Mouse (Mus musculus): Measurements from ENCODE around the gene Macrod2. TPM values are rescaled to one million over a fixed set of nuclear protein-coding genes. Genes with fewer than 3 reads are reported as not detected.

The Macrod2 gene
- polyA plus RNA-seq, 1 experiment from 2014 or later = 45.9 TPM

DNA sequence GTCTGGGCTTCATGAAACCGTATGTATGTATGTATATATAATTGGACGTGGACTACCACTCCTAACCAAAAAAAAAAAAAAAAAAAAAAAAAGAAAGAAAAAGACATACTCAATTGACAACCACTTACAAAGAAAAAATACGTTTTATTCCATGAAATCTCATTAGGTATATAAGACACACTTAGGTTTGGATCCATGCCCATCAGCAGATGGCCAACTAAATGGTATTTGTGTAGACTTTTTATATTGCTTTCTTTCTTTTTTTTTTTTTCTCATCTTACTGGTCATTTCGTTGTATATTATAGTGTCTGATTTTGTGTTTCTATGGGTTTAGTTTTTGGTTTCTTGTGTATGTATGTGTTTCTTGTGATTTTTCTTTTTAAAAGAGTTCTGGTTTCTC, 467.6 kb downstream of the Macrod2 start:
- H3K4me1 ChIP-seq (ENCODE audit: control insufficient read depth, insufficient read depth, low read length) = no peaks in the 10 kb centered on the region
- H3K36me3 ChIP-seq (ENCODE audit: control insufficient read depth, insufficient read depth, low read length) = no peaks in the 10 kb centered on the region
- no peak overlapping the region for H3K27ac ChIP-seq (ENCODE audit: low read depth, low read length)
- no peak overlapping the region for H3K9ac ChIP-seq (ENCODE audit: low read length)
- ATAC-seq (ENCODE audit: low FRiP score) = no peak
- H3K9me3 ChIP-seq (ENCODE audit: control insufficient read depth, low read length) = no peaks in the 10 kb centered on the region
- H3K4me2 ChIP-seq = no peak overlapping the region
- no peaks in the 10 kb centered on the region for H3K27me3 ChIP-seq (ENCODE audit: control insufficient read depth, insufficient read depth, low read length)
- no peak overlapping the region for H3K4me3 ChIP-seq (ENCODE audit: low read depth, low read length)
- 88% methylated on average over 4 of the region's 4 CpGs for WGBS
- no peak for DNase-seq (ENCODE audit: low spot score, missing footprints)

DNA sequence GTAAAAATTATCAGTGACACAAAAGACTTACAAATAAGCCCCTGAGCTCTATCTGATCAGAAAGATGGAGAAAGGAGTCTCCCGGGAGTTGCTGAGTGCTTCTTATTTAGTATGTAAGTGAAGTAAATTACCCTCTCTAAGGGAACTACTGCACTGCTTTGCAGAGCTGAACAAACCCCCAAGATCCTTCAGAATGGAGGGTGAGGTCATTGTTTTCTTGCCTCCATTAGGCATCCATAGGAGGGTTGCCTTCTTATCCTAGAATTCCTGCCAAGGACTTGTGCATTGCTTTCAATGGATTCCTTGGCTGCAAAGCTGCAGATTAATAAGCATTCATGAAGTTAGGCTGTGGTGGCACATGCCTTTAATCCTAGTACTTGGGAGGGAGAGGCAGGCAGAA, 470.5 kb downstream of the Macrod2 start:
- no peak overlapping the region for H3K4me3 ChIP-seq (ENCODE audit: low read depth, low read length)
- no peak overlapping the region for H3K27ac ChIP-seq (ENCODE audit: low read depth, low read length)
- no peak for ATAC-seq (ENCODE audit: low FRiP score)
- no peak overlapping the region for H3K4me2 ChIP-seq
- DNase-seq (ENCODE audit: low spot score, missing footprints) = no peak
- no peaks in the 10 kb centered on the region for H3K9me3 ChIP-seq (ENCODE audit: control insufficient read depth, low read length)
- no peaks in the 10 kb centered on the region for H3K36me3 ChIP-seq (ENCODE audit: control insufficient read depth, insufficient read depth, low read length)
- H3K4me1 ChIP-seq (ENCODE audit: control insufficient read depth, insufficient read depth, low read length) = no peaks in the 10 kb centered on the region
- WGBS = 73% methylated on average over 1 of the region's 1 CpGs
- H3K9ac ChIP-seq (ENCODE audit: low read length) = no peak overlapping the region
- no peaks in the 10 kb centered on the region for H3K27me3 ChIP-seq (ENCODE audit: control insufficient read depth, insufficient read depth, low read length)

DNA sequence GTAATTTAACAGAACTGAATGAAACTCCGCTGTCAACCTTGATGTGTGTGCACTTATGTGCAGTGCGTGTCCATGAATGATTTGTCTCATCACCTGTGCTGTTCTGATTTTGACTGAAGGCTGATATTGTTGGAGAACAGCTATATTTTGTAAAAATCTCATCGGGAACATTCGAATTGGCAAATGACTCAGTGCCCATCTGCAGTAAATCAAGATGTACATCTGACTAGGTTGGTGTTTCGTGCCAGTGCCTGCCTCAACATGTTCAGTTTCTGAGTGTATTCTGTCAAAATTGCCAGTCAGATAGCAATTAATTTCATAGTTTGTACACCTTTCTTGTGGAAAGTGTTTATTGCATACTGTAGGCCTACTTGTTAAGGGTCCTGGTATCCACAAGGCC, 472.0 kb downstream of the Macrod2 start:
- DNase-seq (ENCODE audit: low spot score, missing footprints) = no peak
- WGBS = 89% methylated on average over 5 of the region's 5 CpGs

DNA sequence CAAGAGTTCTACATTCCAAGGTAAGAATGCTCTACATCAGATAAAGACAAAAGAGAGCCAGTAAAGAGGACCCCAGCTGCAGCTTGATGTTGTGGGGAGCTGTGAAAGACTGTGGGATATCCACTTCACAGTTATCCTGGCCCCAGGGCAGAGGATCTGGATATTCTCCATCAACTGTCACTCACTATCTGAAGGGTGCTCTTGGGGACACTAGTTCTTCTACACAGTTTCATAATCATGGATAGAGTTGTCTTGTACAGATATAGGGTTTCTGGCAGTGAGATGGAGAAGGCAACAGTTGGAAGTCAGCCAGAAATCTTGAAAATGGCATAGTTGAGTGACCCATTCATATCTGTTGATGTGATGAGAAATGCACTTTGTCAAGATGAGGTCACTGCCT, 490.1 kb downstream of the Macrod2 start:
- Histone ChIP-seq H3K27me3 (ENCODE audit: control insufficient read depth, insufficient read depth, low read length) (no peaks in the 10 kb centered on the region), H3K9ac (ENCODE audit: low read length) (no peak overlapping the region), H3K9me3 (ENCODE audit: control insufficient read depth, low read length) (no peaks in the 10 kb centered on the region), H3K27ac (ENCODE audit: low read depth, low read length) (no peak overlapping the region), H3K4me1 (ENCODE audit: control insufficient read depth, insufficient read depth, low read length) (no peaks in the 10 kb centered on the region), H3K4me3 (ENCODE audit: low read depth, low read length) (no peak overlapping the region), H3K36me3 (ENCODE audit: control insufficient read depth, insufficient read depth, low read length) (no peaks in the 10 kb centered on the region), H3K4me2 (no peak overlapping the region)
- no peak for DNase-seq (ENCODE audit: low spot score, missing footprints)
- no peak for ATAC-seq (ENCODE audit: low FRiP score)

More for the DNA sequence above, 472.0 kb downstream of the Macrod2 start:
- H3K9ac ChIP-seq (ENCODE audit: low read length) = no peak overlapping the region
- H3K9me3 ChIP-seq (ENCODE audit: control insufficient read depth, low read length) = no peaks in the 10 kb centered on the region
- H3K4me2 ChIP-seq = no peak overlapping the region
- no peaks in the 10 kb centered on the region for H3K36me3 ChIP-seq (ENCODE audit: control insufficient read depth, insufficient read depth, low read length)
- no peak overlapping the region for H3K4me3 ChIP-seq (ENCODE audit: low read depth, low read length)
- no peaks in the 10 kb centered on the region for H3K27me3 ChIP-seq (ENCODE audit: control insufficient read depth, insufficient read depth, low read length)
- H3K4me1 ChIP-seq (ENCODE audit: control insufficient read depth, insufficient read depth, low read length) = no peaks in the 10 kb centered on the region
- H3K27ac ChIP-seq (ENCODE audit: low read depth, low read length) = no peak overlapping the region
- no peak for ATAC-seq (ENCODE audit: low FRiP score)

DNA sequence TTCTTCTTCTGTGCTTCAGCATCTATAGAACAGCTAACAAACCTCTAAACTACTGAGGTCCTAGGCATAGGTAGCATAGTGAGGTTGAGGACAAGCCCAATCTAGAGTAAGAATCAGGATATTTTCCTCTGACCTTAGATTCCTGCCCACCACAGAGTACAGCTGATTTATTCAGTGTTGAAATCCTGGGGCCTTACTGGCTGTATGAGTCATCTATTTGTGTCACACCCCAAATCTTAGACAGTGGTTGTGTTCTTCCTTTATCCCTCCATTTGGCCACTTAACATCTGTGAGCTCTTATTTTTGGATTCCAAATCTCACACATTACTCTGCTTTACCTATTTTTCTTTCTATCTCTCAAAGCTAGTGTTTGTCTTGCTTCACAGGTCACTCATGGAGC, 495.6 kb downstream of the Macrod2 start:
- H3K27me3 ChIP-seq (ENCODE audit: control insufficient read depth, insufficient read depth, low read length) = no peaks in the 10 kb centered on the region
- no peak overlapping the region for H3K4me3 ChIP-seq (ENCODE audit: low read depth, low read length)
- H3K36me3 ChIP-seq (ENCODE audit: control insufficient read depth, insufficient read depth, low read length) = no peaks in the 10 kb centered on the region
- H3K4me1 ChIP-seq (ENCODE audit: control insufficient read depth, insufficient read depth, low read length) = no peaks in the 10 kb centered on the region
- DNase-seq (ENCODE audit: low spot score, missing footprints) (no peak), ATAC-seq (ENCODE audit: low FRiP score) (no peak)
- H3K9me3 ChIP-seq (ENCODE audit: control insufficient read depth, low read length) = no peaks in the 10 kb centered on the region
- no peak overlapping the region for H3K9ac ChIP-seq (ENCODE audit: low read length)
- H3K4me2 ChIP-seq = no peak overlapping the region
- H3K27ac ChIP-seq (ENCODE audit: low read depth, low read length) = no peak overlapping the region

DNA sequence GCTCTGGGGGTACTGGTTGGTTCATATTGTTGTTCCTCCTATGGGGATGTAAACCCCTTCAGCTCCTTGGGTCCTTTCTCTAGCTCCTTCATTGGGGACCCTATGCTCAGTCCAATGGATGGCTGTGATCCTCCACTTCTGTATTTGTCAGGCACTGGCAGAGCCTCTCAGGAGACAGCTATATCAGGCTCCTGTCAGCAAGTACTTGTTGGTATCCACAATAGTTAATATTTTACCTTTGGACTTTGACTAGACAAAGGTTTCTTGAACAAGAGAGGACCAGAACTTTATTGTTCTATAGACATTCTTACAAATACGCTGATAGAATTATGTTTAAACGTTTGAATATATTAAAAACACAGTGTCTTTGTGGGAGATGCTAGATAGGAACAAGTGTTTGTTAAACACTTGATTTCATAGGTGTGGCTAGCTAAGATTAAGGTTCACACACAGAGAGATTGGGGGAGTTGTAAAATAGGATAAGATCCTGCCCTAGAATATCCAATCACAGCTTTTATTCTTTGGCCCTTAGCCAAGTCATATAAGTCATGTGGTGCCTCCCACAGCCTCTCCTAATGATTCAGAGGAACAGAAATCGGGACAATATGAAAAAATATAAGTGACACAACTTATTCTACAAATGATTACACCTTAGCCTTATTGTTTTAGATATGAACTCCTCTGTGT, 501.4 kb downstream of the Macrod2 start:
- ATAC-seq (ENCODE audit: low FRiP score) = no peak
- Histone ChIP-seq H3K9ac (ENCODE audit: low read length) (no peak overlapping the region), H3K36me3 (ENCODE audit: control insufficient read depth, insufficient read depth, low read length) (no peaks in the 10 kb centered on the region), H3K4me1 (ENCODE audit: control insufficient read depth, insufficient read depth, low read length) (no peaks in the 10 kb centered on the region), H3K4me2 (no peak overlapping the region), H3K9me3 (ENCODE audit: control insufficient read depth, low read length) (no peaks in the 10 kb centered on the region), H3K27ac (ENCODE audit: low read depth, low read length) (no peak overlapping the region), H3K4me3 (ENCODE audit: low read depth, low read length) (no peak overlapping the region), H3K27me3 (ENCODE audit: control insufficient read depth, insufficient read depth, low read length) (no peaks in the 10 kb centered on the region)
- no peak for DNase-seq (ENCODE audit: low spot score, missing footprints)
- 86% methylated on average over 3 of the region's 3 CpGs for WGBS

DNA sequence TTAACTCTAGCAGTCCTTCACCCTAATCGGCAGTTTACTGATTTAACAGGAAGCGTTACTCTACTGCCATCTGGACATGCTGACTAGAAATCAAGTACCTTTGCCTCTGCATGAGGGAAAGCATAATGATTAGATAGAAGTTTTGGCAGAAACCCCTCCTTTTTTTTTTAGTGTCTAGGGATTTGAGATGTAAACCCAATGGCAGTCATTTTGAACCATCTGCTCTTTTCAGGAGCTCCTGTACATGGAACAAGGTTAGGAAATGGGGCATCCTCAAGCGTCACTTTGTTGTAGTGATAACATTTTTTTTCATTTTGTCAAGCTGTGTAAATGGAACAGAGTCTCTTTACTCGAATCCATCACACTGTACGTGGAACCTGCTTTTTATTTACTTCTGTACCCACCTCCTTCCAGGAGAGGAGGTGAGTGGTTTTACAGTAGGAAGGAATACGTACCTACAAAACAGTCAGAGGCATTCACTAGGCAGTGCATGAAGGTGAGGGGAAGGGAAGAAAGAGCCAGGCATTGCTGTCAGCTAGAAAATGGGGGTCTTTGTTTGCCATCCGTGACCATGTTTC, 503.4 kb downstream of the Macrod2 start:
- DNase-seq (ENCODE audit: low spot score, missing footprints) (peak; percentile 14), ATAC-seq (ENCODE audit: low FRiP score) (no peak)
- no peaks in the 10 kb centered on the region for H3K27me3 ChIP-seq (ENCODE audit: control insufficient read depth, insufficient read depth, low read length)
- no peak overlapping the region for H3K4me2 ChIP-seq
- H3K9me3 ChIP-seq (ENCODE audit: control insufficient read depth, low read length) = no peaks in the 10 kb centered on the region
- H3K4me1 ChIP-seq (ENCODE audit: control insufficient read depth, insufficient read depth, low read length) = no peaks in the 10 kb centered on the region
- no peaks in the 10 kb centered on the region for H3K36me3 ChIP-seq (ENCODE audit: control insufficient read depth, insufficient read depth, low read length)
- H3K27ac ChIP-seq (ENCODE audit: low read depth, low read length) = no peak overlapping the region
- 86% methylated on average over 7 of the region's 7 CpGs for WGBS
- H3K4me3 ChIP-seq (ENCODE audit: low read depth, low read length) = no peak overlapping the region
- no peak overlapping the region for H3K9ac ChIP-seq (ENCODE audit: low read length)

DNA sequence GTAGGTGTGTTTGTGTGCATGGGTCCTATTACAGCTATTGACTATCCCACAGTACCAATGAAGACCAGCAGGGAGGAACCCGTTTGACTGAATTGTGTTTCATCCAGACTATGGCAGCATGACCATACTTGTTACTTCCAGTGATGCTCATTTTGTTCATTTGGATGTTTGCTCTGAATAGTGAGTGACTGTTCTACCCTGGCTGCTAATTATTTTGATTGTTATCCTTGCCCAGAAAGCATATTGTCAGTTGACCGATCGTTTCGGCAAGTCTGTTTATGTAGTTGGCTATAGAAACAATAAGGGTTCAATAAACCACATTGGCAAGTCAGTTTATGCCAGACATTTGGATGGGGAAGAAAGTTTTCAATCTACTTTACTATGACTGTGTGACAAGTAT, 510.2 kb downstream of the Macrod2 start:
- no peak overlapping the region for H3K9ac ChIP-seq (ENCODE audit: low read length)
- no peak overlapping the region for H3K4me3 ChIP-seq (ENCODE audit: low read depth, low read length)
- H3K9me3 ChIP-seq (ENCODE audit: control insufficient read depth, low read length) = no peaks in the 10 kb centered on the region
- H3K36me3 ChIP-seq (ENCODE audit: control insufficient read depth, insufficient read depth, low read length) = no peaks in the 10 kb centered on the region
- H3K4me2 ChIP-seq = no peak overlapping the region
- 88% methylated on average over 4 of the region's 4 CpGs for WGBS
- no peaks in the 10 kb centered on the region for H3K27me3 ChIP-seq (ENCODE audit: control insufficient read depth, insufficient read depth, low read length)
- ATAC-seq (ENCODE audit: low FRiP score) (no peak), DNase-seq (ENCODE audit: low spot score, missing footprints) (no peak)
- no peak overlapping the region for H3K27ac ChIP-seq (ENCODE audit: low read depth, low read length)
- no peaks in the 10 kb centered on the region for H3K4me1 ChIP-seq (ENCODE audit: control insufficient read depth, insufficient read depth, low read length)

DNA sequence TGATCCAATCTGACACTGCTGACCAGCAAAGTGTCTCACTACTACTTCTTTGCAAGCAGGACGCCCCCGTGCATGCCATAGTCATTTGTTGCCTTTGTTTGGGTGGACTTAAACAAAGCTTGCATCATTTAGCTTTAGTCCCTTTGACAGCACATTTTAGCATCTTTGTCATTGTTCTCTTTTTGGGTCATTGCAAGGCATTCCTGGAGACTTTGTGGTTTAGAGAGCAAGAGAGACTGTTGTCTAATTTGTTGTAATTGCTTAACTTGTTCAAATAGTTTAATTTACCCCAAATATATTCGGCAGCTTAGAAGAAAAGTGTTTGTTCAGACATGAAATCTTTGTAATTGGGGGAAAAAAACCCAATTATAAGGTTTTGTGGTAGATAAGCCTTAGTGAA, 511.0 kb downstream of the Macrod2 start:
- no peak overlapping the region for H3K4me2 ChIP-seq
- H3K4me3 ChIP-seq (ENCODE audit: low read depth, low read length) = no peak overlapping the region
- no peaks in the 10 kb centered on the region for H3K4me1 ChIP-seq (ENCODE audit: control insufficient read depth, insufficient read depth, low read length)
- H3K9me3 ChIP-seq (ENCODE audit: control insufficient read depth, low read length) = no peaks in the 10 kb centered on the region
- no peaks in the 10 kb centered on the region for H3K27me3 ChIP-seq (ENCODE audit: control insufficient read depth, insufficient read depth, low read length)
- no peak overlapping the region for H3K9ac ChIP-seq (ENCODE audit: low read length)
- no peak for DNase-seq (ENCODE audit: low spot score, missing footprints)
- 44% methylated on average over 3 of the region's 3 CpGs for WGBS
- H3K36me3 ChIP-seq (ENCODE audit: control insufficient read depth, insufficient read depth, low read length) = no peaks in the 10 kb centered on the region
- H3K27ac ChIP-seq (ENCODE audit: low read depth, low read length) = no peak overlapping the region
- ATAC-seq (ENCODE audit: low FRiP score) = no peak
